Mouse (Mus musculus): ENCODE results near the gene Zkscan17. TPM values are rescaled to one million over a fixed set of nuclear protein-coding genes. Genes with fewer than 3 reads are reported as not detected.

The Zkscan17 gene
- total RNA-seq (2023; ENCODE audit: inconsistent age): 14.2 to 17.7 TPM (median 15.0 TPM) in 4 replicates

DNA sequence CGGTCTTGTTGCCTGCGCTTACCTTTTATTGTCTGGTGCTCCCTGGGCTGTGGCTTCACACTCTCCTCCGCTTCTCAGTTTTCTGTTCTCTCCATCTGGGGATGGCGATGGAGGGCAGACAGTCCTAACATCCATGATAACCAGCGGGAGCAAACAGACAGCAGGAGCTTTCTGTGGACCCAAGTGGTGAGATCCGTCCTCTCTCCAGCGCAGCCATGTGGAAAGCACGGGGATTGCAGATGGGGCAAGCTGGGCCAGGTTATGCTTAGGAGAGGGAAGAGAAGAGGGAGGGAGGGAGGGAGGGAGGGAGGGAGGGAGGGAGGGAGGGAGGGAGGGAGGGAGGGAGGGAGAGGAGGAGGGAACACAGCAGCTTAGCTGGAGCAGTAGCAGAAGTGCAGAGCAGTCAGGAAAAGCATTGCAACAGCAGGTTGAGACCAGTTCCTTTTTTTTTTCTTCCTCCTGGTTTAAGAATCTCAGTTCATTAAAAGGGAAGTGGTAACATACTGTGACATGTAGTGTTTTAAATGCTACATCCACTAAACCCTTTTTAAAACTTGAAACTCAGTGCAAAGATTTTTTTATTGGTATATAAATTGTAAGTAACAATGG lies at the start of gene Zkscan17:
Zkscan17 (minus strand) TSS at position 280 of the 609 bp plus-strand sequence.

DNA sequence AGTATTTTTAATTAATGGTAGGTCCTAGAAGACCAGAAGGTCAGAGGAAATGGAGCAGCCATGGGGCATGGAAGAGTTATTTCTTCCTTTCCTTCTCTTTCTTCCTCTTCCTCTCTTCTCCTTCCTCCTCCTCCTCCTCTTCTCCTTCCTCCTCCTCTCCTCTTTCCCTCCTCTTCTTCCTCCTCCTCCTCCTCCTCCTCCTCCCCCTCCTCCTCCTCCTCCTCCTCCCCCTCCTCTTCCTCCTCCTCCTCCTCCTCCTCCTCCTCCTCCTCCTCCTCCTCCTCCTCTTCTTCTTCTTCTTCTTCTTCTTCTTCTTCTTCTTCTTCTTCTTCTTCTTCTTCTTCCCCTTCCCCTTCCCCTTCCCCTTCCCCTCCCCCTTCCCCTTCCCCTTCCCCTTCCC lies 49.6 kb upstream of the Zkscan17 start, which contains the start of gene Olfr222:
Olfr222 (minus strand) TSS at position 101 of the 400 bp plus-strand sequence.

DNA sequence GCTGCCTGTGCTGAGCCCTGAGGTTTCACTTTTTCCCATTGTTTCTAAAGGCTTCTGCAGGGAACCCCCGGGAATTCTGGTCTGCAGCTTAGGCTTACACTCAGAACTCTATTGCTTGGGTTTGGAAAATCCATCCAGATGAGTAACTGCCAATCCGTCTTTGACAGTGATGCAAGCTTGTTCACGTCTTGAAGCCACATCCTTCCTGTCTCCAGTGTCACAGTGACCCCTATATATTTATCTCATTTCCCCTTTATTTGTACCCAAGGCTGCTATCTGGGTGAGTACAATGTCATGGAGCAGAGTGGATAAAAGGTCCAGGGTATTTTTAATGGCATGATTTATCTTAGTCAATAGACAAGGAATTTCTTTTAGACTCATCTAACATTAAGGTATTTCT lies 14.8 kb upstream of the Zkscan17 start, which contains the start of gene Nlrp3:
Nlrp3 (plus strand) TSS at position 245 of the 400 bp plus-strand sequence.

DNA sequence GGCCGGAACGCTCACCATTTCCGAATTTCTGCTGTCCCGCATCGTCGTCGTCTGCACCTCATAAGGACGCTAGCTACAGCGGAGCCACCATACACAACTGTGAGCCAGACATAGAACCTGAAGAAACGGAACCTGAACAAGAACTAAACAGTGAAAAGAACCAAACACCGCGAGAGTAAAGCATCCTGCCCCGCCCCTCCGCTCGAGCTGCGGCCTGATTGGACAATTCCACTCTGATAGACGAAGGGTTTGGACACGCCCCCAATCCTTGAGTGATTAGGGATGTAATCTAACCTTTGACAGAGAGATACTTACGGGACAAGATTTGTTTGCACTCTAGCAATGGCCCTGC lies 54.2 kb downstream of the Zkscan17 start, which contains the start of gene Zfp867:
Zfp867 (minus strand) TSS at position 149 of the 352 bp plus-strand sequence.

DNA sequence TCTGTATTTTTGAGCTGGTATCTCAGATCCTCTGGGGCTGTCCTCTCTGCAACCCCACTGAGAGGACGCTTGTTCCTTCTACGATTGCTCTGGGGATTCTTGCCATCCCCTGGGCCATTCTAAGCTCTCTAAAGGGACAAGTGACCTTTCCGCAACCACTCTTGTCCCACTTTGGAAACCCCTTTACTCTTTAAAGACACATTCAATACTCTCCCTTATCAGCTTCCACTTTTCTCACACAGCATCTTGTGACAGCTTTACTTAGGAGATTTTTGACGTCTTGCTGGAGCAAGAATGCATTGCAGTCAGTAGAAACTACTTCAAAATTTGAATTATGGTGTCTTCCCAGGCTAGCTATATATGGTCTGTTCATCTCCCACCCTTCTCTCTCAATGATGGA lies 75.5 kb downstream of the Zkscan17 start, which contains the start of gene Snap47:
Snap47 (minus strand) TSS at position 101 of the 400 bp plus-strand sequence.

DNA sequence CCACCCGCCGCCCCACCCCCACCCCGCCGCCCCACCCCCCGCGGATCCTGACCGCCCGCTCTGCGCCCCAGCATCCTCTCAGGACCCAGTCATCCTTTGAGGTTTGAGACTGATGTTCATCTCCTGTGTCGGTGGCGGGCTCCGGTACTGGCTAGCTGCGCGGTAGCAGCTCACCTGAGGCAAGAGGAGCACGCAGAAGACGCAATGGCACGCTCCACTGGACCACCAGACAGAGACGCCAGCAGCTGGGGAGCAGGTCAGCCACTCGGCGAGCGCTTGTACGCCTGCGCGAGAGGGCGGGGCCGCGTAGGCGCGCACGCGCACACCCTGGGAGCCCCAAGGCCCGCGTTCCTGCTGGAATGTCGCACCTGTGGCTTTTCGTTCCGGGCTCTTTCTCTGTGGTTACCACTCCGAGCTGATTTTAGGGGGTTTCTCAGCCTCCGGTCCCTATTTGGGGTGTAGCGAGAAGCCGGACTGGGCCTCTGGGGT lies 76.8 kb downstream of the Zkscan17 start, which contains the start of gene Jmjd4:
Jmjd4 (plus strand) TSS at position 305 of the 489 bp plus-strand sequence.

Other genes starting within 250 kb of the Zkscan17 start
- not detected in 4 replicates for gene Wnt3a, start 236.0 kb downstream of the Zkscan17 start, total RNA-seq (2023; ENCODE audit: inconsistent age)
- not detected in 4 replicates for gene Wnt9a, start 219.8 kb downstream of the Zkscan17 start, total RNA-seq (2023; ENCODE audit: inconsistent age)
- not detected in 4 replicates for gene Prss38, start 151.1 kb downstream of the Zkscan17 start, total RNA-seq (2023; ENCODE audit: inconsistent age)
- gene Jmjd4, start 76.7 kb downstream of the Zkscan17 start, total RNA-seq (2023; ENCODE audit: inconsistent age): 10.9 to 12.7 TPM (median 11.7 TPM) in 4 replicates
- gene Snap47, start 75.6 kb downstream of the Zkscan17 start, total RNA-seq (2023; ENCODE audit: inconsistent age): 14.7 to 19.3 TPM (median 16.6 TPM) in 4 replicates
- gene Zfp867, start 54.3 kb downstream of the Zkscan17 start, total RNA-seq (2023; ENCODE audit: inconsistent age): 3.0 to 5.8 TPM (median 3.8 TPM) in 4 replicates
- gene Nlrp3, start 14.8 kb upstream of the Zkscan17 start, total RNA-seq (2023; ENCODE audit: inconsistent age): 0.72 to 2.5 TPM (median 1.2 TPM) in 4 replicates
- not detected in 4 replicates for gene Olfr222, start 49.5 kb upstream of the Zkscan17 start, total RNA-seq (2023; ENCODE audit: inconsistent age)
- not detected in 4 replicates for gene Olfr223, start 66.5 kb upstream of the Zkscan17 start, total RNA-seq (2023; ENCODE audit: inconsistent age)
- gene Mprip, start 134.6 kb upstream of the Zkscan17 start, total RNA-seq (2023; ENCODE audit: inconsistent age): 90.3 to 96.9 TPM (median 93.5 TPM) in 4 replicates

Measured in B cell, adult (primary cell).